Mouse (Mus musculus): ENCODE measurements at regions not wholly inside any gene's neighbourhood (a gene's known extent, or its start where the extent isn't known, plus 50 kb on each side); places are given as distances from the start of the nearest gene placed in this dataset.
A peak's percentile ranks its signal among the peaks of the same experiment; 100 is the strongest.

DNA sequence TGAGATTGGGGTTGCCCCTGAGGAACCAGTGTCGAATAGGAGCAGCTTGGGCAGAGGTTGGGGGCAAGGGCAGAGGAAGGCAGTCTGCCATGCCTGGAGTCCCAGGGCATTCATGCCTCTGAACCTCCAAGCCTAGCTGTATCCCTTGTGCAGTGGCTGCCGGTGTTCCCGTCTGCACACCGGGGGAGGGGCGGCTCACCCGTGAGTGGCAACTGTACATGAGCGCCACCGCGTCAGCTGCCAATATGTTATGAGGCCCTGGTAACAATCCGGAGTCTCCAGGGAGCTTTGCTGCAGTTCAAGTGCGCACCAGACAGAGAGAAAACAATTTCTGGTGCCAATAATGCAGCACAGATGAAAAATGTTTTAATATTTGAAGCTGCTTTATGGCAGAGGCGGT is 198.4 kb downstream of the Tshz3 start:
- no peak overlapping the region for H3K27ac ChIP-seq (replicated peaks)
- peaks cover 12% of the 10 kb centered on the region for H3K4me1 ChIP-seq
- peak; percentile 39 for DNase-seq (ENCODE audit: low spot score)
- no peak overlapping the region for H3K4me3 ChIP-seq
- 77% methylated on average over 12 of the region's 12 CpGs for WGBS
- no peaks in the 10 kb centered on the region for H3K36me3 ChIP-seq (replicated peaks)
- no peaks in the 10 kb centered on the region for H3K9me3 ChIP-seq
- H3K27me3 ChIP-seq (replicated peaks; ENCODE audit: low read depth, poor library complexity, severe bottlenecking), result no peaks in the 10 kb centered on the region

DNA sequence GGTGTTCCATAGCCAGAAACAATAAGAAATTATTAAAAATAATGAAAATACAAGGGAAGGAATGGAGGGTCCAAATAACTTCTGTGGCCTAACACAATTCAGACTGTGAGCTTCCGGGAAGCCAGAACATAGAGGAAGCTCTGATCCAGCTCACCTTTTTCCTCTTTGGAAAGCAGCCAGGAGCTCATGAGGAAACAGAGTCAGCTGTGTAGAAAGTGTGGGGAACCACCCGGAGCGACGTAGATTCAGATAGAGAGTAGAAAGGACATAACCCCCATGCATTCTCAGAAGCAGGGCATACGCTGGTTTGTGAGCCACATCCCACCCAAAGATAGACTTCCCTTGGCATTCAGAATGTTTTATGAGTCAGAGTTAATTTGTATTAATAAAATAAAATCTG is 203.6 kb downstream of the Tshz3 start:
- no peaks in the 10 kb centered on the region for H3K36me3 ChIP-seq (replicated peaks)
- no peaks in the 10 kb centered on the region for H3K9me3 ChIP-seq
- WGBS, result 89% methylated on average over 5 of the region's 5 CpGs
- no peak overlapping the region for H3K4me3 ChIP-seq
- no peaks in the 10 kb centered on the region for H3K27me3 ChIP-seq (replicated peaks; ENCODE audit: low read depth, poor library complexity, severe bottlenecking)
- no peak for DNase-seq (ENCODE audit: low spot score)
- H3K27ac ChIP-seq (replicated peaks), result no peak overlapping the region
- peaks cover under 1% of the 10 kb centered on the region for H3K4me1 ChIP-seq

DNA sequence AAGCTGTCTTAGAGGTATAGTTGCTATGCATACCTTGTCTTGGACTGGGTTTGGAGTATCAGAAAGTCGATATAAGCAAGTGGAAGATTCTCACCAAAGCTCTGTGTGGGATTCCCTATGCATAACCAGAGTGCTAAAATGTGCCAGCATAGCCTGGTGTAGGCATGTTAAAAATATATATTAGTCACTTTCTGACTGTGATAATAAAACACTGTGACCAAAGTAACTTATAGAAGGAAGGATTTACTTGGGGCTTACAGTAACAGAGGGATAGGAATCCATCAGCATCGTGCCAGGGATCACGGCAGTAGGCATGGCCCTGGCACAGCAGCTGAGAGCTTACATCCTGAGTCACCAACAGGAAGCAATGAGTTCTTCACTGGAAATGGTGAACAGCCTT is 215.4 kb downstream of the Tshz3 start:
- H3K27me3 ChIP-seq (replicated peaks; ENCODE audit: low read depth, poor library complexity, severe bottlenecking), result no peaks in the 10 kb centered on the region
- H3K27ac ChIP-seq (replicated peaks), result no peak overlapping the region
- 81% methylated on average over 3 of the region's 3 CpGs for WGBS
- no peaks in the 10 kb centered on the region for H3K36me3 ChIP-seq (replicated peaks)
- H3K4me3 ChIP-seq, result no peak overlapping the region
- no peak for DNase-seq (ENCODE audit: low spot score)
- H3K9me3 ChIP-seq, result no peaks in the 10 kb centered on the region
- H3K4me1 ChIP-seq, result no peaks in the 10 kb centered on the region

DNA sequence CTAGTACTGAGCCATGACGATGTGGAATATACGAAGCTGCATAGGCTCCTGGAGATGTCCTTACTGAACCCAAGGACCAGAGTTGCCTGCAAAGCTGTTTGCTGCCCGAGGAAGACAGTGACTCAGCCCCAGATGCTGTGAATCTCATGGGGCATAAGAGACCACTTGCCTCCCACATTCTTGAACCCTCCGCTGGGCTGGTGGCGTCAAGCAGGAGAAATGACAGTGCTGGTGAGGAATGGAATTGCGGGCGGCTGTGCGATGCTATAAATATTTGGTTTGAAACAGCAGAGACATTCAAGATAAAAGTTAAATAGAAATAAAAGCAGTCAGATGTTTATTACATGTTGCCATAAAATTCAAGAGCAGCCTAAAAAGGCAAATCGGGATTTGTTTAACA is 216.3 kb downstream of the Tshz3 start:
- DNase-seq (ENCODE audit: low spot score), result no peak
- Histone ChIP-seq H3K27me3 (replicated peaks; ENCODE audit: low read depth, poor library complexity, severe bottlenecking) (no peaks in the 10 kb centered on the region), H3K27ac (replicated peaks) (no peak overlapping the region), H3K36me3 (replicated peaks) (no peaks in the 10 kb centered on the region), H3K4me3 (no peak overlapping the region), H3K9me3 (no peaks in the 10 kb centered on the region), H3K4me1 (no peaks in the 10 kb centered on the region)
- 87% methylated on average over 9 of the region's 9 CpGs for WGBS

DNA sequence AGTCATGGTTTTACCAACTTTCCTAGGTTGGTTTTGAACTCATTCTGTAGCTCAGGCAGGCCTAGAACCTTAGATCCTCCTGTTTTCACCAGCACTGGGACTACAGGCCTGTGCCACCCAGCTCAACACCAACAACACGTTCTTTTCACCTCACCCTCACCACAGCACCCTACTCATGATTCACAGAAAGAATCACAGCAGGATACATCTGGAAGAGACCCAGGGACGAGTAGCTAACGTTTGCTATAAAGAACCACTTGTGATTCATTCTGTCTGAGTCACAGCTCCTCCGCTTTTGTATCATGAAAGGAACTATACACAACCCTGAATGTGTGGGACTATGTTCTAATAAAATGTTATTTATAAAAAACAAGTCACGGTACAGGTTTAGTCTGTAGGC is 217.3 kb downstream of the Tshz3 start:
- no peak overlapping the region for H3K27ac ChIP-seq (replicated peaks)
- H3K27me3 ChIP-seq (replicated peaks; ENCODE audit: low read depth, poor library complexity, severe bottlenecking), result no peaks in the 10 kb centered on the region
- no peaks in the 10 kb centered on the region for H3K4me1 ChIP-seq
- no peak overlapping the region for H3K4me3 ChIP-seq
- H3K36me3 ChIP-seq (replicated peaks), result no peaks in the 10 kb centered on the region
- DNase-seq (ENCODE audit: low spot score), result no peak
- no peaks in the 10 kb centered on the region for H3K9me3 ChIP-seq
- 82% methylated on average over 5 of the region's 5 CpGs for WGBS

DNA sequence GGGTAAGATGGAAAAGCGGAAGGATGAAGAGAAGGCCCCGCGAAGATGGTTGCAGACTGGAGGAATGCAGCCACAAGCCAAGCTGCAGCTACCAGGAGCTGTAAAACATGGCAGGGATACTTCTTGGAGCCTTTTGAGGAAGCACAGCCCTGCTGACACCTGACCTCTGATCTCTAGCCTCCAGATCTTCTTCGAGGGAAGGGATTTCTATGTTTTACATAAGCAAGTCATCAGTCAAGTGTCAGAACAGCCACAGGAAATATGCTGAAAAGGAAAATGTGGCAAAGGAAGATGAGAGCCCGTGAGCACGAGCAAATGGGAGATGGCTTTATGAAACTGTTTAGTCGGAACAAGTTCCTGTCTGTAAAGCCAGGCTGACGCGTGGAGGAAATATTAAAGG is 219.1 kb downstream of the Tshz3 start:
- H3K36me3 ChIP-seq (replicated peaks), result no peaks in the 10 kb centered on the region
- H3K4me1 ChIP-seq, result peaks cover 1% of the 10 kb centered on the region; the same call in 1 of the 2 replicates
- no peak overlapping the region for H3K4me3 ChIP-seq
- no peaks in the 10 kb centered on the region for H3K9me3 ChIP-seq
- no peaks in the 10 kb centered on the region for H3K27me3 ChIP-seq (replicated peaks; ENCODE audit: low read depth, poor library complexity, severe bottlenecking)
- WGBS, result 78% methylated on average over 9 of the region's 9 CpGs
- no peak overlapping the region for H3K27ac ChIP-seq (replicated peaks)
- no peak for DNase-seq (ENCODE audit: low spot score)

DNA sequence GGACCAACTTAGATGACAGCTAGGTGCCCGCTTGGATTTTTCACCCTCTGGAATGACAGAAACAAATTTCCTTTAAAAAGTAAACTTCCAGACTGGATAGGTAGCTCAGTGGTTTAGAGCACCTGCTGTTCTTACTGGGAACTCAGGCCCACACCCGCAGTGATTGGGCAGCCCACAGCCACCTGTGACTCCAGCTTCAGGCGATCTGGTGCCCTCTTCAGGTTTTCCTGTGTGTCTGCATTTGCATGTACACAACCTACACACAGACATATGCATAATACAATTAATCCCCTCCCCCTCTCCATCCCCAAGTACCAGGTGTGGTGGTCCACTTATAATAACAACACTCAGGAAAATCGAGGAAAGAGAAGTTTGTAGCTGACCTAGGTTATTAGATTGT is 221.5 kb downstream of the Tshz3 start:
- Histone ChIP-seq H3K27me3 (replicated peaks; ENCODE audit: low read depth, poor library complexity, severe bottlenecking) (no peaks in the 10 kb centered on the region), H3K36me3 (replicated peaks) (no peaks in the 10 kb centered on the region), H3K4me1 (peaks cover 6% of the 10 kb centered on the region; the same call in 1 of the 2 replicates), H3K9me3 (no peaks in the 10 kb centered on the region), H3K4me3 (no peak overlapping the region), H3K27ac (replicated peaks) (no peak overlapping the region)
- WGBS, result 83% methylated on average over 4 of the region's 4 CpGs
- no peak for DNase-seq (ENCODE audit: low spot score)

DNA sequence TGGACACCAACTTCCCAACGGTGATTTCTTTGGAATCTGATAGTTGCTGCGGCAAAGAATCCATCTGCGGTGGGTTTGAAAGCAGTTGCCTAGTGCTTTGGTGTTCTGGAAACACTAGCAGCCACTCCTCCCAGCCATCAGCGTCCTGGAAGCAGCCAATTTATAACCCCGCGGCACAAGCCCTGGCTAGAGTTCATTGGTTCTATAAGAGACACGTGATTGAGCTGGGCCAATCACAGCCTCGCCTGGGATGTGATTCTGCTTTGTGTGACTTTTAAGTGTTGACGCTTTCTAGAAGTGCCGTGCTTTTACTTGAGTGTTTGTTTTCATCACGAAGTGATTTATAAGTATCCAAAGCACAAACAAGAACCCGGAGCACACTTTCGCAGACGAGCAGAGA is 223.1 kb downstream of the Tshz3 start:
- no peak for DNase-seq (ENCODE audit: low spot score)
- H3K36me3 ChIP-seq (replicated peaks), result no peaks in the 10 kb centered on the region
- WGBS, result 87% methylated on average over 14 of the region's 14 CpGs
- no peaks in the 10 kb centered on the region for H3K27me3 ChIP-seq (replicated peaks; ENCODE audit: low read depth, poor library complexity, severe bottlenecking)
- H3K27ac ChIP-seq (replicated peaks), result no peak overlapping the region
- H3K4me1 ChIP-seq, result peaks cover 6% of the 10 kb centered on the region; the same call in 1 of the 2 replicates
- H3K9me3 ChIP-seq, result no peaks in the 10 kb centered on the region
- no peak overlapping the region for H3K4me3 ChIP-seq

DNA sequence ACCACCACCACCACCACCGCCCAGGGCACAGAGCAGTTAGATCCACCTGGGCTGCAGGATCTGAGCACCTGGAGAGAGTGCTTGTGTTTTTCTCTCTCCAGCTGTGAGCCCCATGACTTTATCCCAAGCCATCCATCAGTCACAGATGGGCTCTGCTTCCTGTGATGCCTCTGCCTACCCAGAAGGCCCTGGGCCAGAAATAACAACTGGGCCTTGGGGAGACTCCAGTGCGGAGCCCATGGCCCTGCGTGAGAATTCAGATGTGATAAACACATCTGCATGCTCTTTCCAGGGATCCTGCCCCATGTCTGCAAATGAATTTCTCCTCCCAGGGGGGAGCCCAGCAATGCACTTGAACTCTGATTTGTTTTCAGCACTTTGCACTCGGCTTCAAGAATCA is 235.6 kb downstream of the Tshz3 start:
- no peak for DNase-seq (ENCODE audit: low spot score)
- Histone ChIP-seq H3K4me1 (peaks cover 22% of the 10 kb centered on the region), H3K36me3 (replicated peaks) (no peaks in the 10 kb centered on the region), H3K27me3 (replicated peaks; ENCODE audit: low read depth, poor library complexity, severe bottlenecking) (0 out of 2 replicates have a peak, but pooled peaks cover under 1% of the 10 kb centered on the region), H3K9me3 (no peaks in the 10 kb centered on the region), H3K4me3 (no peak overlapping the region), H3K27ac (replicated peaks) (no peak overlapping the region)
- 81% methylated on average over 4 of the region's 4 CpGs for WGBS

DNA sequence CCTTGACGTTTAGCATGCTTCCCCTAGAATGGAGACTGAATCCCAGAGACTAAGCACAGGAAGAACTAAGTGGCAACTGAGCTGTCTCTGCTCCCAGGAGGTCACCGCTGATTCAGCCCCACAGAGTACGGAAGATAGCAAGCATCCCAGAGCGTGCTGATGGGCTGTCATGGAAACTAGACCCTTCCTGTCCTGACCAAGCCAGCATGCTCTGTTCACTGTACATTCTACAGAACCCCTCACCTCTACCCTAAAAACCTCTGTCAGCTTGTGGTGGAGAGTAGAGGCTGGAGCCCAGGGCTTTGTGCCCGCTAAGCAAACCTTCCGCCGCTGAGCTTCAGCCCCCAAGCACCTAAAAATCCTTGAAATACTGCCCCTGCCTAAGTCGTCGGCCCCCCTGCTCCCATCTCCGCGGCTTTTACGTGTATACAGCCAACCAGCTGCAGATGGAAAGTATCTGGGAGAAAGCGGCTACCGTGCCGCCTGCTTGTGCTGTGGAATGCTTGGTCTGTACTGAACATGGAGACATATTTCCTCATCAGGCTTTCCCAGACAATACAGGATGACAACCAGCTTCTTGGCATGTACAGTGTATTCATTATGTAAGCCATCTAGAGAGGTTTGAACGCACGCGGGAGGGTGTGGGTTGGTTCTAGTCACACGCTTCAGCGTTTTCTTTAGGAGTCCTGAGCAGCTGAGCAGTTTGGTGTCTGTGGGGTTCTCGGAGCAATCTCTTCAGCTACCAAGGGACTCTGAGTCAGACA is 237.1 kb downstream of the Tshz3 start:
- H3K27ac ChIP-seq (replicated peaks), result no peak overlapping the region
- peaks cover 12% of the 10 kb centered on the region for H3K4me1 ChIP-seq
- H3K27me3 ChIP-seq (replicated peaks; ENCODE audit: low read depth, poor library complexity, severe bottlenecking), result no peaks in the 10 kb centered on the region
- 84% methylated on average over 21 of the region's 21 CpGs for WGBS
- H3K9me3 ChIP-seq, result no peaks in the 10 kb centered on the region
- H3K4me3 ChIP-seq, result no peak overlapping the region
- no peaks in the 10 kb centered on the region for H3K36me3 ChIP-seq (replicated peaks)
- DNase-seq (ENCODE audit: low spot score), result peak; percentile 26

DNA sequence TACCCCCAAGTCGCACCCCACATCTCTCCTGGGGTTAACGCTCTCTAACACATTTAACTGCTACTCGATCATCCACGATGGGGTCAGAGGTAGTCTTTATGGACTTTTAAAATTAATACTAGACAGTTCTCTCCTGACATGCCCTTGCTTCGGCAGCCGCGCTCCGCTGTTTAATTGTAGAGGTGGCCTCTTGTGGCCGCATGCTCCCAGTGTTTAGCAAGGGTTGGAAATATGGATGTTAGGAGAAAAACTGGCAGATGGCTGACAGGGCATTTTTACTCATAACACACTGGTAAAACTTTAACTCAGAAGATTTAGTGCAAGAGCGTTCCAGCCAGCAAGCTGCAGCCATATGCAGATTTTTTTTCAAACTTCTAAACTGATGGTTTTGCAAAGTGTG is 242.7 kb downstream of the Tshz3 start:
- DNase-seq (ENCODE audit: low spot score), result no peak
- no peaks in the 10 kb centered on the region for H3K27me3 ChIP-seq (replicated peaks; ENCODE audit: low read depth, poor library complexity, severe bottlenecking)
- no peak overlapping the region for H3K4me3 ChIP-seq
- H3K36me3 ChIP-seq (replicated peaks), result no peaks in the 10 kb centered on the region
- no peaks in the 10 kb centered on the region for H3K4me1 ChIP-seq
- H3K9me3 ChIP-seq, result no peaks in the 10 kb centered on the region
- WGBS, result 90% methylated on average over 10 of the region's 10 CpGs
- H3K27ac ChIP-seq (replicated peaks), result no peak overlapping the region

DNA sequence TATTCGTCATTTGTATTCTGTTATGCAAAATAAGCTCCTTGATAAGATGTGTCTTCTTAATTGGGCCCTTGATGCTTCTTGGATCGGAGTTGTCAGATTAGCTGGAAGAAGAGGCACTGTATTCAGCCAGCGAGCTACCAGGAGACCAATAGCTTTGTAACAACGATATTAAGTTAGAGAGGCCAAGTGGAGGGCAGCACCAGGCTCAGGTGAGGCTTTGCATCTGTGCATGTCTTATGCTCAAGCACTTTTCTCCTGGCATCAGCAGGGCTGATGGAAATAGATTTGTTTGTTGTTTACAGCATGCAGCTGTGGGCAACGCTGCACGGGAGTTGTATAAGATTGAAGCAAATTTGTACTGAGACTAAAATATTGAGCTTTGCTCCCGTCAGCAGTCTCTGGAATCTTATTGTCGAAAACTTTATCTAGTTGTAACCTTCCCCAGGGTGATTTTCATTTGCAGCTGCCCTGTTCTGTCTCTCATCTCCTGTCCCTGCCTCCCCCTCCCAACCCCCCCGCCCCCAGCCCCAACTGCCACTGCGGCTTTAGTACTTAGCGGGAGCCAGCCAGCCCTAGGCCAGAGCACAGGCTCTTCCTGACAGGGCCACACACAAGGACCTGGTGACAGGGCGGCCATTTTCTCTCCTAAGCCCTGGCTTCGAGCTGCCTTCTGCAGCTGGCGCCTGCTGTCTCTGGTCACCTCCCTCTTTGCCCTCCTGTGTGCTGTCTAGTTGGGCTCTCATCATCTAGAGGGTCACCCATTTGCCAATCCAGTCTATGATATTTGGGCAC is 247.3 kb downstream of the Tshz3 start:
- 76% methylated on average over 14 of the region's 14 CpGs for WGBS
- peak overlapping the region; percentile 30; the same call in 1 of the 2 replicates for H3K27ac ChIP-seq (replicated peaks)
- H3K4me1 ChIP-seq, result peaks cover 3% of the 10 kb centered on the region; the same call in 1 of the 2 replicates
- no peaks in the 10 kb centered on the region for H3K27me3 ChIP-seq (replicated peaks; ENCODE audit: low read depth, poor library complexity, severe bottlenecking)
- DNase-seq (ENCODE audit: low spot score), result no peak
- H3K4me3 ChIP-seq, result no peak overlapping the region
- no peaks in the 10 kb centered on the region for H3K36me3 ChIP-seq (replicated peaks)
- H3K9me3 ChIP-seq, result no peaks in the 10 kb centered on the region

DNA sequence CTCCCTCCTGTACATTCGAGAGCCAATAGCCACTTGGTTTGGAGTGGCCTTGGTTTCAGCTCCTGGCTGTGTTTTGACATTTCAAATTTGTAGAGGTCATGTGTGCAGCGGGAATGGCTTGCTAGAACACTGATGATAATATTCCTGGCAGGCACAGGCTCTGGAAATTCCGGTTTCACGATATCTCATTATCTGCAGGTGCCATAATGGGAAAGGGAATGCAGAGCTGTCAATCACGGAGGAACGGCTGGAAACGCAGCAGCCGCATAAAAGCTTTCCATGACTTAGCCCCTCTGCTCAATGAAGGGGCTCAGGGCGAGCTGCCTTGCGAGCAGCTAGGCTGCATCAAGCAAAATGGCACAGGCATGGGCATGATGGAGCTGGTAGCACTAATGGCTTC is 251.6 kb downstream of the Tshz3 start:
- WGBS, result 74% methylated on average over 10 of the region's 10 CpGs
- Histone ChIP-seq H3K27me3 (replicated peaks; ENCODE audit: low read depth, poor library complexity, severe bottlenecking) (no peaks in the 10 kb centered on the region), H3K36me3 (replicated peaks) (no peaks in the 10 kb centered on the region), H3K27ac (replicated peaks) (no peak overlapping the region), H3K9me3 (no peaks in the 10 kb centered on the region), H3K4me3 (no peak overlapping the region), H3K4me1 (peaks cover 3% of the 10 kb centered on the region; the same call in 1 of the 2 replicates)
- DNase-seq (ENCODE audit: low spot score), result no peak
